Mouse (Mus musculus) small intestine, adult 2 months (tissue): ENCODE results near the gene Bbs9. TPM values are rescaled to one million over a fixed set of nuclear protein-coding genes. Genes with fewer than 3 reads are reported as not detected.

Experiments
- H3K27ac ChIP-seq: fragments of 200-500 bp; 2 replicates; pipeline ENCODE4 v1.5.1; 2012; ENCODE audit warnings: low read depth, low read length, control low read depth, inconsistent platforms; ENCODE audit not compliant: insufficient read depth
- H3K27me3 ChIP-seq: fragments of 200-500 bp; 2 replicates; pipeline ENCODE4 v1.6.1; 2012; ENCODE audit warnings: mild to moderate bottlenecking, moderate library complexity, low read length, inconsistent platforms; ENCODE audit not compliant: control insufficient read depth, insufficient read depth
- H3K36me3 ChIP-seq: fragments of 200-500 bp; 2 replicates; pipeline ENCODE4 v1.6.1; 2012; ENCODE audit warnings: mild to moderate bottlenecking, low read length, control low read depth, inconsistent platforms; ENCODE audit not compliant: control insufficient read depth, insufficient read depth
- H3K4me1 ChIP-seq: fragments of 200-500 bp; 2 replicates; pipeline ENCODE4 v1.6.1; 2012; ENCODE audit warnings: low read length, inconsistent platforms, mixed read lengths; ENCODE audit not compliant: control insufficient read depth, insufficient read depth, insufficient read length
- H3K4me3 ChIP-seq: fragments of 200-500 bp; 2 replicates; pipeline ENCODE4 v1.5.1; 2012; ENCODE audit warnings: low read depth, mild to moderate bottlenecking, control low read depth, inconsistent platforms, low read length, moderate library complexity
- CTCF ChIP-seq: fragments of 200-500 bp; IDR thresholded peaks from 2 replicates; pipeline ENCODE4 v1.5.1; 2012; ENCODE audit warnings: low read depth, mild to moderate bottlenecking, control low read depth, inconsistent platforms, low read length, moderate library complexity, mixed read lengths; ENCODE audit not compliant: insufficient replicate concordance, insufficient read length; ENCODE audit errors: extremely low read depth
- POLR2A ChIP-seq: fragments of 200-500 bp; IDR thresholded peaks from 2 replicates; pipeline ENCODE4 v1.6.1; 2012; ENCODE audit warnings: low read depth, mild to moderate bottlenecking, control low read depth, inconsistent platforms, low read length, moderate library complexity
- WGBS: fragments of 180-500 bp; shearing (Covaris S2); methylation state at CpG from one replicate; pipeline ENCODE4 v1.1.7; 2018; 5-methylcytosine and 5-hydroxymethylcytosine counted together
- polyA plus RNA-seq: library from polyadenylated mRNA; depleted of rRNA; stranded (reverse); fragments of >200 nt; gene quantifications from 2 replicates; pipeline ENCODE4 v1.2.3, GENCODE M21; 2012

The Bbs9 gene
- polyA plus RNA-seq, 1 experiment = 5.4 TPM

DNA sequence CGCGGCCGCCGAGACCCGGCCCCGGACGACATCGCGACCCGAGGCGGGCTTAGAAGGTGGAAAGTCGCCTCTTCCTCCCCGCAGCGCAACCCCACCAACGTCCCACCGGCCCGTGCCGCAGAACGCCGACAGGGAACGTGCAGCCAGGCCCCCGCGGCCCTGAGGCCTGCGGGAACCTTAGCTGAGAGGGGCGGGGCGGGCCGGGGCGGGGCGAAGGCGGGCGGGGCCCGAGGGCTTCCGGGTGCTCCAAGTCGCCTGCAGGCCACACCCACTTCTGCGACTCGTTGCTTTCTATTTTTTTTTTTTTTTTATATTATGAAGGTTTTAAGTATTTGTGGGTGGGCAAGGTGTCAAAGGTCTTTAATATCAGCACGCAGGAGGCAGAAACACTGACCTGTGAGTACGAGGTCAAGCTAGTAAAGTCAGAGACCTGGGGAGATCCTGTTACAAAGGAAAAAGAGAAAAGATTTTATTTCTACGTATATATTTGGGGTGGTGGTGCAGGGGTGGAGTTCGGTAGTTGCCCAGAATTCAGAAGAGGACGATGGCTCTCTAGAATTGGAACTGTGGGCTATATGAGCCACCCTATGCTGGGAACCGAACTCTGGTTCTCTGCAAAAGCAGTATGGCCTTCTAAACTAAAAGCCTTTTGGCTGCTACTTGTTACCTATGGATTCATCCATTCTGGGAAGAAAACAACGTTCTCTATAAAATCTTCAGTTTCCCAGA lies 7.2 kb upstream of the Bbs9 start:
- Histone ChIP-seq H3K27me3 (no peaks in the 10 kb centered on the region), H3K4me1 (no peaks in the 10 kb centered on the region), H3K27ac (peak overlapping the region; percentile 79), H3K36me3 (0 out of 2 replicates have a peak, but pooled peaks cover 3% of the 10 kb centered on the region), H3K4me3 (peak overlapping the region; percentile 100)
- 2% methylated on average over 35 of the region's 43 CpGs for WGBS
- TF ChIP-seq CTCF (no peak), POLR2A (peak; percentile 94)

DNA sequence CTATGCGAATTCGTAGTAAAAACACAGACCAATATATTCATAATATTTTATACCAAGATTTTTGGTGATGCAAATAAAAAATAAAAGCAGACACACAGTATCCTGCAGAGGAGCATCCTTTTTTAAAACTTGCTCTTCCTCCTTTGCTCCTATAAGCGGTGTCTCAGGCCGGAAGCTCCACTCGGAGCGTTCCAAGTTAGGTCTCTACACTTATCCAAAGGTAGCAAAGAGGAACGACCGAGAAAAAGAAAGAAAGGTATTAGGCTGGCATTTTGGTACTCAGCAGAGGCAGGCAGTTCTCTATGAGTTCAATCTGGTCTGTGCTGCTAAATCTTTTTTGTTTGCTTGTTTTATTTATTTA lies 6.6 kb upstream of the Bbs9 start:
- 70% methylated on average over 8 of the region's 8 CpGs for WGBS
- TF ChIP-seq CTCF (no peak), POLR2A (no peak)

DNA sequence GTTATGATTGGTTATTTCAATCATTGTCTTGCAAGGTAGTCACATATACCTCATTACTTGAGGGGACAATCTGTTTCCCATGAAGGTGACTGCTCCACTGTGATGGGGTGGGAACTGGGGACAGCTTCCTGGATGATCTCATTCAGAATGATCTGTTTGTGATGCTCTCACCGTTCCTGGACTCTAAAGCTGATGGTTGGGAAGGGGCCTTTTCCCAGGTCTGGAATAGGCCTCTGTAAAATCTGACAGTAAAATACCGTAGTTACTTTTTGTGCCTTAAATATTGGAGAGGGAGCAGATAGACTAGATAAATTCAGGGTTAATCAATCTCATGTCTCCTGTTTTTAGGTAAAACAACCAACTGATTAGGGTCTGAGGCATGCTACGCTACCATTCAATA lies 5.9 kb upstream of the Bbs9 start, which contains the start of gene Rp9:
Gene Rp9 (minus strand): TSS at position 101 of the 400 bp plus-strand sequence.
- WGBS = 92% methylated on average over 3 of the region's 3 CpGs
- Histone ChIP-seq H3K4me1 (no peaks in the 10 kb centered on the region), H3K4me3 (no peak within 1 kb of the TSS), H3K36me3 (0 out of 2 replicates have a peak, but pooled peaks cover 3% of the 10 kb centered on the region), H3K27ac (no peak within 1 kb of the TSS), H3K27me3 (no peaks in the 10 kb centered on the region)
- TF ChIP-seq CTCF (no peak), POLR2A (no peak)

More for the DNA sequence above, 6.6 kb upstream of the Bbs9 start:
- Histone ChIP-seq H3K27me3 (no peaks in the 10 kb centered on the region), H3K27ac (no peak overlapping the region), H3K4me3 (no peak overlapping the region), H3K4me1 (no peaks in the 10 kb centered on the region), H3K36me3 (0 out of 2 replicates have a peak, but pooled peaks cover 3% of the 10 kb centered on the region)

DNA sequence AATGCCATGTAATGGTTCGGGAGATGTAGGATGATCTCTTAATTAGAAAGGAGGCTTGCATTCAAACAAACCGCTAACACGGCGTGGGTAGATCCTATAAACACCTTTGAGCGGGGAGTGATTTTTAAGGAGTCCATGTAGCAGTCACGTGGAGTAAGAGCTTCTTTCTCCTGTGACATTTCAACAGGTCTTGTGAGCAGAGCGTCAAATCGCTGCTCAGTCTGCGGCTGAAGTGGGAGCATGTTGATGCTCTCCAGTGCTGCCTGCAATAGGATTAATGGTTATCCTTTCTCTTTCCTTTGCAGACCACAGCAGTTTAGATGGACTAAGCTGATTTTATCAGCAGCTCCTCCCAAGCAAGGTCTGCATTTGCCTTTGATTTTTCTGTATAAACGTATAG lies 750 bp downstream of the Bbs9 start:
- Histone ChIP-seq H3K27me3 (no peaks in the 10 kb centered on the region), H3K36me3 (no peaks in the 10 kb centered on the region), H3K4me3 (peak overlapping the region; percentile 35), H3K4me1 (no peaks in the 10 kb centered on the region), H3K27ac (no peak overlapping the region)
- TF ChIP-seq CTCF (no peak), POLR2A (no peak)
- WGBS = 5% methylated on average over 10 of the region's 10 CpGs

DNA sequence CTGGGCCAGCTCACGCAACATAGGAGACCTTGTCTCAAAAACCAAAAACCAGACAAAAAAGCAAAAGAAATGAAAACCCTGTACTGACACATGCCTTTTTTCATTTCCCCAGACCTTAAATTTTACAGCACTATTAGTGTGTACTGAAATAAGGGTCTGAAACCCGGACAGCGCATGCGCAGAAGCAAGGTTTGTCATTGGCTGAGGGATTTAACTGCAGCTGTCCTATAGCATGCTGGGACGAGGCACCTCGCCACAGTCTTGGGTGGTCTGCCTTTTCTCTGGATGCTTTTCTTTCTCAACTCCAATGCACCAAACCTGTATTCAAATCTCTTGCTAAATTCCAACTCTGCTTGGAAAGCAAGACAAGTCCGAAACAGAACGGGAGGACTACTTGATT lies 3.4 kb downstream of the Bbs9 start:
- WGBS = 93% methylated on average over 8 of the region's 8 CpGs
- Histone ChIP-seq H3K4me3 (no peak overlapping the region), H3K27ac (no peak overlapping the region), H3K27me3 (no peaks in the 10 kb centered on the region), H3K4me1 (no peaks in the 10 kb centered on the region), H3K36me3 (no peaks in the 10 kb centered on the region)
- TF ChIP-seq POLR2A (no peak), CTCF (no peak)

DNA sequence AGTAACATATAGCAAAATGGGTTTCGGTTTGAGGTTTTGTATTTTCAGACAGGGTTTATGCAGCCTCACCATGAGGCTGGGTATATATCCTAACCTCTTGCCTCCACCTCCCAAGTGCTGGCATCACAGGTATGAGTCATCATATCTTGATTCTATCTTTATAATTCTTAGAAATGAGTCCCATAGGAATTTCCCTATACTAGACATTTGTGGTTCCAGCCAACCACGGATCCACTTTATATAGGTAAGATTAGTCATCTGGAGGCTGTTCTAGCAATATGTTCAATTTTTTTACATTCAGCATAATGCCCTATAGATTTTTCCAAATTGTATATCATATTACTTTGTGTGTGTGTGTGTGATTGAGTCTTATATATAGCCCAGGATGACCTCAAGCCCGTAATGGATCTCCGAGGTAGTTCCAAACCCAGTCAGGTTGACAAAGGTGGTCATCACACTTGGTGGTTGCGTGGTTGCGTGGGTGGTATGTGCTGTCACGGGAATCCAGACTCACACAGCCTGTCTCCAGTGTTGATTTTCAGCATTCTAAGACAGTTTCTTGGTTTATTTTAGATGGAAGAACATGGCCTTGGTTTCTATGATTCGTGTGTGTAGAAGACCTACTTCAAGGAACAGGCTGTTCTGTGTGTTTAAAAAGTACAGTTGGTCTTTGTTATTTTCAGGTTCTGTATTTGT lies 8.5 kb downstream of the Bbs9 start:
- Histone ChIP-seq H3K4me1 (no peaks in the 10 kb centered on the region), H3K27me3 (no peaks in the 10 kb centered on the region), H3K36me3 (no peaks in the 10 kb centered on the region), H3K4me3 (no peak overlapping the region), H3K27ac (no peak overlapping the region)
- no peak for TF ChIP-seq CTCF
- TF ChIP-seq POLR2A = no peak
- WGBS = 94% methylated on average over 8 of the region's 8 CpGs

DNA sequence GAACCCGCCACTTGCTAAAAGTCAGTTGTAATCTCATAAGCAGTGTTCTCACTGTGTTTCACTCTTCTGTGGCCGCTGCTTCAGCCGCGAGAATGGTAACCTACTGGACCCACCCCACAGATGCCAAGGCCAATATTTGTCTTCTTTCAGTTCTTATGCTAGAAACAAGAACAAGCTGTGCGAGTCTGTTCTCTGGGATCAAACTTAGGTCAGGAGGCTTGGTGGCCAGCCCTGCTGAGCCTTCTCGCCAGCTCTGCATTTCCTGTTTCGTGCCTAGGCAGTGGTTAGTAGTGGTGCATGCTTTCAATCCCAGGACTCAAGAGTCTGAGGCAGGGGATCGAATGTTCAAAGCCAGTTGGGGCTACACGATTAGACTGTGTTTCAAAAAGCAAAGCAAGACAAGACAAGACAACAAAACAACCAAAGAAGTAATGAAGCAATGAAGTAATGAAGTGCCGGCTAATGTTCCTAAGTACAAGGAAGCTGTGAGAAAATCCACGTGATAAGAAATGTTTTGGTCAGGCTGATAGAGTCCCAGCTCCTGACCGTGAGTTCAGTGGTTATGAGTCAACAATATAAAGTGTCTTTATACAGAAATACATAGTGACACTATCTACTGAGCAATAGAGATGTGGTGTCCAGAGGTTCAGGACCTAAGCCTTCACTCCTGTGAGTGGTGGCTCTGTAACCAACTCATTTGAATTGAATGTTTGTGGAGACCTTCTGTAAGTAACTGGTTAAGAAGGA lies 9.2 kb downstream of the Bbs9 start:
- Histone ChIP-seq H3K27me3 (no peaks in the 10 kb centered on the region), H3K27ac (no peak overlapping the region), H3K36me3 (no peaks in the 10 kb centered on the region), H3K4me1 (no peaks in the 10 kb centered on the region), H3K4me3 (no peak overlapping the region)
- WGBS = 74% methylated on average over 12 of the region's 12 CpGs
- TF ChIP-seq POLR2A = no peak
- TF ChIP-seq CTCF = no peak
